Mouse (Mus musculus) liver, embryonic 14.5 days (tissue): ENCODE results near the gene Cela2a.

Experiments used
- CTCF ChIP-seq: IDR thresholded peaks from 2 replicates; pipeline ENCODE4 v1.5.1; 2016; ENCODE audit warnings: antibody characterized with exemption, low read depth, control low read depth
- EP300 ChIP-seq: IDR thresholded peaks from 2 replicates; pipeline ENCODE4 v1.6.1; 2016; ENCODE audit warnings: antibody characterized with exemption, low read depth

- TF ChIP-seq EP300 (no peak), CTCF (no peak)
Observed at GRCm38 (mm10) chr4:141821178-141821577, 4.8 kb downstream of the Cela2a start.
